Mouse (Mus musculus): Measurements from ENCODE around the gene Pcyt1a.

Gene Pcyt1a

GRCm38 (mm10) chr16:32510399-32511337 lies 79.9 kb downstream of the Pcyt1a start:
- ChIA-PET POLR2A (interaction anchor here (0.5 to 6.4 kb wide), 56 partner anchors 7 to 1992 kb away, joined by 3 to 109 read pairs (median 4); partner anchors contain the start of genes Tfrc (in 2 of the 4) and Ubxn7 (in 1 of the 4)), CTCF (interaction anchor here in 3 of 4 experiments (0.5 to 2.9 kb wide), 14 partner anchors 11 to 513 kb away, joined by 3 to 8 read pairs (median 4); no protein-coding TSS in a partner anchor)

GRCm38 (mm10) chr16:32511338-32511734 lies 80.6 kb downstream of the Pcyt1a start:
- ChIA-PET POLR2A (interaction anchor here (0.5 to 6.4 kb wide), 57 partner anchors 8 to 631 kb away, joined by 3 to 109 read pairs (median 4); partner anchors contain the start of genes Tfrc (in 3 of the 4) and Ubxn7 (in 1 of the 4)), CTCF (interaction anchor here in 3 of 4 experiments (0.6 to 2.9 kb wide), 11 partner anchors 11 to 512 kb away, joined by 3 to 8 read pairs (median 4); no protein-coding TSS in a partner anchor)

GRCm38 (mm10) chr16:32511827-32512490 lies 81.2 kb downstream of the Pcyt1a start:
- POLR2A ChIA-PET, result interaction anchor here (0.5 to 6.4 kb wide), 45 partner anchors 8 to 530 kb away, joined by 3 to 109 read pairs (median 5); partner anchors contain the start of genes Tfrc (in 4 of the 4) and Ubxn7 (in 2 of the 4)

GRCm38 (mm10) chr16:32512921-32513320 lies 82.2 kb downstream of the Pcyt1a start:
- ChIA-PET POLR2A (interaction anchor here (0.6 to 6.4 kb wide), 22 partner anchors 8 to 181 kb away, joined by 3 to 109 read pairs (median 4); partner anchors contain the start of genes Tfrc (in 4 of the 4) and Ubxn7 (in 1 of the 4)), CTCF (interaction anchor here in 3 of 4 experiments (1.0 to 2.9 kb wide), 5 partner anchors 13 to 109 kb away, joined by 3 to 8 read pairs (median 4); no protein-coding TSS in a partner anchor)

More at GRCm38 (mm10) chr16:32511827-32512490, 81.2 kb downstream of the Pcyt1a start:
- CTCF ChIA-PET, result interaction anchor here in 3 of 4 experiments (1.2 to 2.9 kb wide), 8 partner anchors 12 to 512 kb away, joined by 3 to 8 read pairs (median 4); no protein-coding TSS in a partner anchor

- ChIA-PET POLR2A (interaction anchor here in 3 of 4 experiments (0.7 to 6.4 kb wide), 19 partner anchors 7 to 182 kb away, joined by 3 to 109 read pairs (median 4); partner anchors contain the start of genes Tfrc (in 3 of the 3) and Ubxn7 (in 1 of the 3)), CTCF (interaction anchor here (0.5 to 2.9 kb wide), 6 partner anchors 13 to 128 kb away, joined by 3 to 8 read pairs (median 4); no protein-coding TSS in a partner anchor)
These were observed 82.7 kb downstream of the Pcyt1a start for GRCm38 (mm10) chr16:32513401-32513800.

- ChIA-PET POLR2A (interaction anchor here in 3 of 4 experiments (1.0 to 2.2 kb wide), 9 partner anchors 10 to 97 kb away, joined by 3 to 7 read pairs (median 4); partner anchors contain the start of gene Tfrc (in 2 of the 3)), CTCF (interaction anchor here in 3 of 4 experiments (0.5 to 1.3 kb wide), 3 partner anchors 14 to 128 kb away, joined by 3 to 4 read pairs (median 4); no protein-coding TSS in a partner anchor)
These were observed 83.2 kb downstream of the Pcyt1a start for GRCm38 (mm10) chr16:32513948-32514347.

GRCm38 (mm10) chr16:32516006-32516962 lies 85.6 kb downstream of the Pcyt1a start:
- POLR2A ChIA-PET, result interaction anchor here (0.6 to 1.7 kb wide), 39 partner anchors 8 to 1056 kb away, joined by 3 to 24 read pairs (median 4); partner anchors contain the start of genes Tfrc (in 3 of the 4), Pcyt1a (in 1 of the 4) and Tnk2 (in 1 of the 4)
- CTCF ChIA-PET, result interaction anchor here in 2 of 4 experiments (0.7 to 1.1 kb wide), 2 partner anchors 17 to 252 kb away, joined by 3 to 5 read pairs; no protein-coding TSS in a partner anchor

GRCm38 (mm10) chr16:32517785-32518481 lies 87.2 kb downstream of the Pcyt1a start:
- CTCF ChIA-PET, result interaction anchor here (0.6 to 1.2 kb wide), 6 partner anchors 10 to 1628 kb away, joined by 3 to 5 read pairs (median 3); no protein-coding TSS in a partner anchor
- POLR2A ChIA-PET, result interaction anchor here in 3 of 4 experiments (0.6 to 4.2 kb wide), 21 partner anchors 9 to 212 kb away, joined by 3 to 33 read pairs (median 4); partner anchors contain the start of gene Tfrc (in 2 of the 3)

- ChIA-PET CTCF (interaction anchor here in 2 of 4 experiments (1.0 to 1.5 kb wide), 4 partner anchors 20 to 177 kb away, joined by 3 to 4 read pairs (median 4); no protein-coding TSS in a partner anchor), POLR2A (interaction anchor here (0.5 to 4.2 kb wide), 31 partner anchors 8 to 391 kb away, joined by 3 to 33 read pairs (median 4); partner anchors contain the start of gene Tfrc (in 2 of the 4))
These were observed 89.1 kb downstream of the Pcyt1a start for GRCm38 (mm10) chr16:32519656-32520371.

GRCm38 (mm10) chr16:32520372-32520748 lies 89.6 kb downstream of the Pcyt1a start:
- ChIA-PET CTCF (interaction anchor here in 2 of 4 experiments (1.1 to 1.5 kb wide), 3 partner anchors 21 to 177 kb away, joined by 3 to 4 read pairs (median 3); no protein-coding TSS in a partner anchor), POLR2A (interaction anchor here (0.7 to 4.2 kb wide), 33 partner anchors 8 to 392 kb away, joined by 3 to 33 read pairs (median 4); partner anchors contain the start of gene Tfrc (in 3 of the 4))

- POLR2A ChIA-PET, result interaction anchor here in 2 of 4 experiments (0.6 to 3.5 kb wide), 10 partner anchors 10 to 112 kb away, joined by 3 to 23 read pairs (median 4); partner anchors contain the start of gene Tfrc (in 2 of the 2)
- CTCF ChIA-PET, result no interaction called here
These were observed 92.0 kb downstream of the Pcyt1a start for GRCm38 (mm10) chr16:32522578-32523194.

GRCm38 (mm10) chr16:32523462-32524243 lies 92.9 kb downstream of the Pcyt1a start:
- POLR2A ChIA-PET, result interaction anchor here in 3 of 4 experiments (0.6 to 2.0 kb wide), 16 partner anchors 7 to 142 kb away, joined by 3 to 6 read pairs (median 4); partner anchors contain the start of gene Tfrc (in 2 of the 3)
- CTCF ChIA-PET, result interaction anchor here in 2 of 4 experiments (0.6 to 0.9 kb wide), 2 partner anchors 11 to 182 kb away, joined by 3 read pairs; no protein-coding TSS in a partner anchor

- ChIA-PET CTCF (interaction anchor here in 1 of 4 experiments (0.9 kb wide), 1 partner anchor 11 kb away, joined by 3 read pairs; no protein-coding TSS in a partner anchor), POLR2A (interaction anchor here in 3 of 4 experiments (0.7 to 2.0 kb wide), 11 partner anchors 8 to 141 kb away, joined by 3 to 6 read pairs (median 4); no protein-coding TSS in a partner anchor)
These were observed 93.5 kb downstream of the Pcyt1a start for GRCm38 (mm10) chr16:32524244-32524615.
